Mouse (Mus musculus) ES-Bruce4 (cell line): ENCODE results near the gene Adamts9. TPM values are rescaled to one million over a fixed set of nuclear protein-coding genes. Genes with fewer than 3 reads are reported as not detected.

ENCODE experiments used
- H3K27ac ChIP-seq: 2 replicates; pipeline ENCODE4 v1.5.1; 2012; ENCODE audit warnings: low read length, inconsistent platforms; ENCODE audit not compliant: insufficient read depth
- H3K27me3 ChIP-seq: 2 replicates; pipeline ENCODE4 v1.6.1; 2012; ENCODE audit warnings: mild to moderate bottlenecking, low read length, inconsistent platforms; ENCODE audit not compliant: control insufficient read depth, poor library complexity, insufficient read depth, severe bottlenecking
- H3K36me3 ChIP-seq: 2 replicates; pipeline ENCODE4 v1.6.1; 2012; ENCODE audit warnings: inconsistent platforms, mild to moderate bottlenecking, low read length, moderate library complexity; ENCODE audit not compliant: control insufficient read depth, poor library complexity, insufficient read depth, severe bottlenecking
- H3K4me1 ChIP-seq: one replicate; pipeline ENCODE4 v1.8.1; 2011; ENCODE audit warnings: low read length; ENCODE audit not compliant: control insufficient read depth, insufficient read depth
- H3K4me3 ChIP-seq: 2 replicates; pipeline ENCODE4 v1.5.1; 2011; ENCODE audit warnings: low read depth, mild to moderate bottlenecking, low read length
- H3K9ac ChIP-seq: 2 replicates; pipeline ENCODE4 v1.6.1; 2012; ENCODE audit warnings: low read depth, mild to moderate bottlenecking, inconsistent platforms; ENCODE audit not compliant: poor library complexity, severe bottlenecking
- H3K9me3 ChIP-seq: replicated peaks from 2 replicates; pipeline ENCODE4 v1.6.1; 2012; ENCODE audit warnings: mild to moderate bottlenecking, low read length, inconsistent platforms; ENCODE audit not compliant: control insufficient read depth, poor library complexity, insufficient read depth, severe bottlenecking
- CTCF ChIP-seq: IDR thresholded peaks from one replicate; pipeline ENCODE4 v1.8.1; 2011; ENCODE audit warnings: low read depth, low read length
- EP300 ChIP-seq: IDR thresholded peaks from 2 replicates; pipeline ENCODE4 v1.6.1; 2011; ENCODE audit warnings: low read depth, low read length; ENCODE audit not compliant: insufficient read depth
- POLR2A ChIP-seq: IDR thresholded peaks from one replicate; pipeline ENCODE4 v1.8.1; 2011; ENCODE audit warnings: low read length; ENCODE audit not compliant: insufficient read depth
- polyA plus RNA-seq: library from polyadenylated mRNA; stranded (reverse); fragments of >200 nt; gene quantifications from 2 replicates; pipeline ENCODE4 v1.2.4, GENCODE M21; 2011; ENCODE audit warnings: low read depth; ENCODE audit not compliant: missing spikeins, insufficient read depth, insufficient read length

Gene Adamts9
- polyA plus RNA-seq, 1 experiment = 8.9 TPM

- no peaks in the 10 kb centered on the region for H3K4me1 ChIP-seq
- no peak overlapping the region for H3K27ac ChIP-seq
- no peak overlapping the region for H3K4me3 ChIP-seq
- no peak for TF ChIP-seq POLR2A
- no peak for TF ChIP-seq EP300
- TF ChIP-seq CTCF = no peak
- no peaks in the 10 kb centered on the region for H3K36me3 ChIP-seq
- H3K9me3 ChIP-seq = no peaks in the 10 kb centered on the region
- no peaks in the 10 kb centered on the region for H3K27me3 ChIP-seq
- no peak overlapping the region for H3K9ac ChIP-seq
Measured at GRCm38 (mm10) chr6:92876121-92876520, 67.2 kb downstream of the Adamts9 start.

GRCm38 (mm10) chr6:92875340-92875739 lies 68.0 kb downstream of the Adamts9 start:
- no peak overlapping the region for H3K4me3 ChIP-seq
- H3K36me3 ChIP-seq = no peaks in the 10 kb centered on the region
- no peaks in the 10 kb centered on the region for H3K4me1 ChIP-seq
- H3K9ac ChIP-seq = no peak overlapping the region
- TF ChIP-seq POLR2A (no peak), EP300 (no peak), CTCF (no peak)
- no peak overlapping the region for H3K27ac ChIP-seq
- no peaks in the 10 kb centered on the region for H3K9me3 ChIP-seq
- H3K27me3 ChIP-seq = no peaks in the 10 kb centered on the region

- no peak overlapping the region for H3K27ac ChIP-seq
- no peak overlapping the region for H3K9ac ChIP-seq
- no peaks in the 10 kb centered on the region for H3K36me3 ChIP-seq
- no peaks in the 10 kb centered on the region for H3K4me1 ChIP-seq
- H3K4me3 ChIP-seq = no peak overlapping the region
- H3K9me3 ChIP-seq = no peaks in the 10 kb centered on the region
- TF ChIP-seq EP300 = no peak
- no peaks in the 10 kb centered on the region for H3K27me3 ChIP-seq
Measured at GRCm38 (mm10) chr6:92874854-92875253, 68.4 kb downstream of the Adamts9 start.

- H3K27me3 ChIP-seq = no peaks in the 10 kb centered on the region
- no peak overlapping the region for H3K4me3 ChIP-seq
- no peak for TF ChIP-seq POLR2A
- TF ChIP-seq EP300 = no peak
- no peak for TF ChIP-seq CTCF
- no peaks in the 10 kb centered on the region for H3K9me3 ChIP-seq
- no peak overlapping the region for H3K27ac ChIP-seq
- no peaks in the 10 kb centered on the region for H3K4me1 ChIP-seq
- H3K36me3 ChIP-seq = no peaks in the 10 kb centered on the region
- no peak overlapping the region for H3K9ac ChIP-seq
Measured at GRCm38 (mm10) chr6:92872766-92873165, 70.5 kb downstream of the Adamts9 start.

- Histone ChIP-seq H3K36me3 (no peaks in the 10 kb centered on the region), H3K27ac (no peak overlapping the region)
Measured at GRCm38 (mm10) chr6:92871813-92872212, 71.5 kb downstream of the Adamts9 start.

GRCm38 (mm10) chr6:92869582-92870219 lies 73.6 kb downstream of the Adamts9 start:
- H3K27ac ChIP-seq = no peak overlapping the region
- no peak overlapping the region for H3K9ac ChIP-seq
- H3K4me3 ChIP-seq = peak overlapping the region; percentile 51

More at GRCm38 (mm10) chr6:92871813-92872212, 71.5 kb downstream of the Adamts9 start:
- H3K9me3 ChIP-seq = no peaks in the 10 kb centered on the region
- H3K9ac ChIP-seq = no peak overlapping the region
- no peak overlapping the region for H3K4me3 ChIP-seq
- H3K4me1 ChIP-seq = no peaks in the 10 kb centered on the region
- H3K27me3 ChIP-seq = no peaks in the 10 kb centered on the region
- TF ChIP-seq EP300 = no peak
- TF ChIP-seq POLR2A = no peak
- no peak for TF ChIP-seq CTCF

More at GRCm38 (mm10) chr6:92869582-92870219, 73.6 kb downstream of the Adamts9 start:
- no peaks in the 10 kb centered on the region for H3K27me3 ChIP-seq
- TF ChIP-seq POLR2A = no peak
- no peak for TF ChIP-seq EP300
- TF ChIP-seq CTCF = no peak
- no peaks in the 10 kb centered on the region for H3K4me1 ChIP-seq
- H3K9me3 ChIP-seq = no peaks in the 10 kb centered on the region
- H3K36me3 ChIP-seq = no peaks in the 10 kb centered on the region
